Mouse (Mus musculus) MEL (cell line): ENCODE measurements around the gene Tbc1d16. TPM values are rescaled to one million over a fixed set of nuclear protein-coding genes. Genes with fewer than 3 reads are reported as not detected.

Experiments
- DNase-seq: peaks from one replicate; pipeline ENCODE4 v3.0.0; 2011; ENCODE audit warnings: low read depth, low spot score
- H3K27ac ChIP-seq: 2 replicates; pipeline ENCODE4 v1.5.1; 2012; ENCODE audit warnings: low read depth, mild to moderate bottlenecking, control low read depth, low read length, moderate library complexity; ENCODE audit not compliant: control insufficient read depth
- H3K27me3 ChIP-seq, 2 experiments: fragments of 150-350 bp in 1 of 2; sonication (generic) in 1 of 2; 2 replicates each; pipeline ENCODE4 v1.6.1; 2012; ENCODE audit warnings: low read length in 2 of 2, mild to moderate bottlenecking in 2 of 2, improper control_type of control experiment in 1 of 2, moderate library complexity in 1 of 2; ENCODE audit not compliant: insufficient read depth in 2 of 2, control insufficient read depth in 1 of 2
- H3K36me3 ChIP-seq, 2 experiments: 2 replicates each; pipeline ENCODE4 v1.6.1; 2012 to 2014; ENCODE audit warnings: low read length in 2 of 2, improper control_type of control experiment in 1 of 2, inconsistent platforms in 1 of 2, mild to moderate bottlenecking in 1 of 2; ENCODE audit not compliant: insufficient read depth in 2 of 2, control insufficient read depth in 1 of 2
- H3K4me1 ChIP-seq, 2 experiments: fragments of 150-350 bp in 1 of 2; sonication (generic) in 1 of 2; 2 replicates each; pipeline ENCODE4 v1.6.1; 2012; ENCODE audit warnings: low read length in 2 of 2, improper control_type of control experiment in 1 of 2, mild to moderate bottlenecking in 1 of 2; ENCODE audit not compliant: insufficient read depth in 2 of 2, control insufficient read depth in 1 of 2
- H3K4me3 ChIP-seq, 2 experiments: fragments of 150-350 bp in 1 of 2; sonication (generic) in 1 of 2; 2 replicates each; pipeline ENCODE4 v1.5.1; 2012; ENCODE audit warnings: low read depth in 2 of 2, low read length in 2 of 2, mild to moderate bottlenecking in 2 of 2, moderate library complexity in 2 of 2, control low read depth in 1 of 2, improper control_type of control experiment in 1 of 2; ENCODE audit not compliant: control insufficient read depth in 1 of 2, insufficient read depth in 1 of 2
- H3K79me2 ChIP-seq: 2 replicates; pipeline ENCODE4 v1.6.1; 2012; ENCODE audit warnings: mild to moderate bottlenecking, low read length, moderate library complexity; ENCODE audit not compliant: control insufficient read depth, poor library complexity, insufficient read depth
- H3K9ac ChIP-seq: 2 replicates; pipeline ENCODE4 v1.6.1; 2012; ENCODE audit warnings: low read depth, mild to moderate bottlenecking, control low read depth, low read length, moderate library complexity; ENCODE audit not compliant: control insufficient read depth, poor library complexity, severe bottlenecking
- H3K9me3 ChIP-seq: fragments of 150-350 bp; sonication (generic); replicated peaks from 2 replicates; pipeline ENCODE4 v1.6.1; 2012; ENCODE audit warnings: mild to moderate bottlenecking, low read length, improper control_type of control experiment, moderate library complexity; ENCODE audit not compliant: insufficient read depth
- CHD2 ChIP-seq: IDR thresholded peaks from 2 replicates; pipeline ENCODE4 v1.6.1; 2011; ENCODE audit warnings: low read length, improper control_type of control experiment
- CTCF ChIP-seq, 3 experiments: IDR thresholded peaks in 2 of 3; conservative IDR thresholded peaks in 1 of 3; 2 replicates each; pipeline ENCODE4 v1.5.1; 2011 to 2012; ENCODE audit warnings: low read length in 3 of 3, low read depth in 2 of 3, mild to moderate bottlenecking in 2 of 3, improper control_type of control experiment in 1 of 3, inconsistent platforms in 1 of 3, mixed read lengths in 1 of 3, moderate library complexity in 1 of 3; ENCODE audit not compliant: control insufficient read depth in 1 of 3, insufficient read depth in 1 of 3, poor library complexity in 1 of 3, severe bottlenecking in 1 of 3
- E2F4 ChIP-seq: IDR thresholded peaks from 2 replicates; pipeline ENCODE4 v1.6.1; 2011; ENCODE audit warnings: low read depth, low read length, improper control_type of control experiment, borderline replicate concordance
- ELF1 ChIP-seq: IDR thresholded peaks from 2 replicates; pipeline ENCODE4 v1.6.1; 2014; ENCODE audit warnings: low read depth, mild to moderate bottlenecking, inconsistent platforms, low read length, improper control_type of control experiment, moderate library complexity
- ETS1 ChIP-seq: IDR thresholded peaks from 2 replicates; pipeline ENCODE4 v1.6.1; 2012; ENCODE audit warnings: low read depth, mild to moderate bottlenecking, inconsistent platforms, low read length, improper control_type of control experiment, moderate library complexity
- GATA1 ChIP-seq: IDR thresholded peaks from 2 replicates; pipeline ENCODE4 v1.6.1; 2011; ENCODE audit warnings: low read depth, low read length, improper control_type of control experiment
- KAT2A ChIP-seq: conservative IDR thresholded peaks from 2 replicates; pipeline ENCODE4 v1.6.1; 2012; ENCODE audit warnings: low read depth, low read length, improper control_type of control experiment, inconsistent platforms
- MAZ ChIP-seq: IDR thresholded peaks from 2 replicates; pipeline ENCODE4 v1.6.1; 2012; ENCODE audit warnings: low read depth, mild to moderate bottlenecking, inconsistent platforms, low read length, improper control_type of control experiment
- MEF2A ChIP-seq: IDR thresholded peaks from 2 replicates; pipeline ENCODE4 v1.6.1; 2014; ENCODE audit warnings: low read depth, mild to moderate bottlenecking, inconsistent platforms, low read length, improper control_type of control experiment; ENCODE audit not compliant: poor library complexity, insufficient replicate concordance, severe bottlenecking; ENCODE audit errors: extremely low read depth
- MXI1 ChIP-seq: IDR thresholded peaks from 2 replicates; pipeline ENCODE4 v1.6.1; 2011; ENCODE audit warnings: mild to moderate bottlenecking, low read depth, low read length, improper control_type of control experiment
- NELFE ChIP-seq: IDR thresholded peaks from 2 replicates; pipeline ENCODE4 v1.6.1; 2011; ENCODE audit warnings: low read depth, low read length, improper control_type of control experiment
- NRF1 ChIP-seq: IDR thresholded peaks from 2 replicates; pipeline ENCODE4 v1.6.1; 2014; ENCODE audit warnings: low read depth, mild to moderate bottlenecking, inconsistent platforms, low read length, improper control_type of control experiment, moderate library complexity; ENCODE audit not compliant: poor library complexity, insufficient read depth, severe bottlenecking
- POLR2AphosphoS5 ChIP-seq: IDR thresholded peaks from 2 replicates; pipeline ENCODE4 v1.6.1; 2012; ENCODE audit warnings: low read depth, borderline replicate concordance, mild to moderate bottlenecking, inconsistent platforms, low read length, moderate library complexity, mixed read lengths
- RAD21 ChIP-seq: IDR thresholded peaks from 2 replicates; pipeline ENCODE4 v1.6.1; 2011; ENCODE audit warnings: mild to moderate bottlenecking, low read depth, low read length, improper control_type of control experiment
- SIN3A ChIP-seq: IDR thresholded peaks from 2 replicates; pipeline ENCODE4 v1.6.1; 2012; ENCODE audit warnings: low read length, improper control_type of control experiment, inconsistent platforms
- SMC3 ChIP-seq: IDR thresholded peaks from 2 replicates; pipeline ENCODE4 v1.6.1; 2011; ENCODE audit warnings: low read depth, low read length, improper control_type of control experiment
- UBTF ChIP-seq: IDR thresholded peaks from 2 replicates; pipeline ENCODE4 v1.6.1; 2012; ENCODE audit warnings: low read depth, mild to moderate bottlenecking, inconsistent platforms, low read length, improper control_type of control experiment, moderate library complexity, borderline replicate concordance; ENCODE audit not compliant: insufficient read depth
- USF2 ChIP-seq, 2 experiments: IDR thresholded peaks; 2 replicates each; pipeline ENCODE4 v1.6.1; 2011 to 2012; ENCODE audit warnings: improper control_type of control experiment in 2 of 2, low read length in 2 of 2, borderline replicate concordance in 1 of 2, inconsistent platforms in 1 of 2, low read depth in 1 of 2, mild to moderate bottlenecking in 1 of 2; ENCODE audit not compliant: insufficient read depth in 1 of 2
- ZC3H11A ChIP-seq: IDR thresholded peaks from 2 replicates; pipeline ENCODE4 v1.6.1; 2012; ENCODE audit warnings: low read depth, mild to moderate bottlenecking, inconsistent platforms, low read length, improper control_type of control experiment
- ZNF384 ChIP-seq: IDR thresholded peaks from 2 replicates; pipeline ENCODE4 v1.6.1; 2012; ENCODE audit warnings: low read depth, mild to moderate bottlenecking, inconsistent platforms, low read length, improper control_type of control experiment
- polyA plus RNA-seq, 2 experiments: library from polyadenylated mRNA; stranded (reverse) in 1 of 2; unstranded in 1 of 2; fragments of >175 nt in 1 of 2; fragments of >200 nt in 1 of 2; gene quantifications; 2 replicates each; pipeline versions ENCODE4 v1.2.1 to v1.2.4; 2012; ENCODE audit warnings: low replicate concordance in 2 of 2, low read depth in 1 of 2; ENCODE audit not compliant: insufficient read length in 2 of 2, insufficient read depth in 1 of 2, missing spikeins in 1 of 2
- total RNA-seq: library from RNA; depleted of rRNA; stranded (reverse); fragments of 300-350 nt; gene quantifications from 2 replicates; pipeline ENCODE4 v1.2.3, GENCODE M21; 2012

Gene Tbc1d16
- total and polyA plus RNA-seq, 3 experiments, result 13.6 to 19.2 TPM; not detected in 1

DNA sequence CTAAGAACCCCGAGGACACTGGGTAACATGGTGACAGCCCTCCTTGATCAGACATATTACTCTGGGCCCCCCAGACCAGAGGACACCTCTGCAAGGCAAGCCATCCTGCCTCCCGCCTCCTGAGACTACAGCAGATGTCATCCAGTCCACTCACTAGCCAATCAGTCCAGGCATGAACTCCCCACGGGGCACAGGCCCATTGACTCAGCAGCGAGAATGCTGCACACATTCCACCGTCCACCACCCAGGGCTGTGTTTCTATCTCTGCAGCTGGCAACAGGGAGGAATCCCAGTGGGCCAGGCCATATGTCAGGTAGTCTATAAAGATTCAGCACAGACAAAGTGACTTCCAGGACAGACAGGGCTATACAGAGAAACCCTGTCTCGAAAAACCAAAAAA, 20.3 kb downstream of the Tbc1d16 start:
- no peak for DNase-seq
- no peaks in the 10 kb centered on the region for H3K79me2 ChIP-seq
- H3K4me1 ChIP-seq, result no peaks in the 10 kb centered on the region
- H3K36me3 ChIP-seq, result no peaks in the 10 kb centered on the region; a peak in 1 of 4 replicates
- H3K9ac ChIP-seq, result no peak overlapping the region
- no peaks in the 10 kb centered on the region for H3K27me3 ChIP-seq
- no peak overlapping the region for H3K27ac ChIP-seq
- TF ChIP-seq E2F4, result no peak
- no peak for TF ChIP-seq MXI1
- no peak for TF ChIP-seq USF2 (IDR thresholded peaks at IDR 0.05; ENCODE audit: borderline replicate concordance in 1 of 2, insufficient read depth in 1 of 2, low read depth in 1 of 2, low read length in 2 of 2)
- no peak for TF ChIP-seq KAT2A
- TF ChIP-seq MAZ, result no peak
- no peak for TF ChIP-seq ELF1
- TF ChIP-seq ZNF384, result no peak
- TF ChIP-seq SIN3A, result no peak
- no peak for TF ChIP-seq MEF2A
- no peak for TF ChIP-seq NELFE
- no peak for TF ChIP-seq UBTF
- TF ChIP-seq GATA1, result no peak
- TF ChIP-seq, all 39 proteins: peak for 0
- H3K4me3 ChIP-seq, result no peak overlapping the region
- no peaks in the 10 kb centered on the region for H3K9me3 ChIP-seq

DNA sequence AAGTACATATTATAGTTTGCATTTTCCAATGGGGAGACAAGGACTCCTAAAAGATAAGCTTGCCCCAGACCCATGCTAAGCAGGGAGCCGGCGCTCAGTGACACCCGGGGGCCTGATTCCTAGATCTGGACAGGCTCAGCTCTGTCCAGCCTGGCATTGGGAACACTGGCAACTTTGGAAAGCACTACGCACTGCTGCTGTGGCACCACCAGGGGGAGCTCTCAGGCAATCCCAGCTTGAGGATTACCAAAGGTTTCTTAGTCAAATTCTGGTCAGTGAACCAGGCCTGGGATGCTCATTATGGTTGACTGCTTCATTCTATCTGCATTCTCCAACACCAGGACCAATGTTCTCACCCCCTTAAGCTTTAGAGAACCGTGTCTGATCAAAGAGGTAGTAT, 21.7 kb downstream of the Tbc1d16 start:
- TF ChIP-seq CHD2 (no peak), NRF1 (no peak), ETS1 (no peak), ZC3H11A (peak; percentile 38), RAD21 (peak; percentile 50), POLR2AphosphoS5 (no peak), CTCF (IDR thresholded peaks at IDR 0.05 in 2 of 3, conservative IDR thresholded peaks at IDR 0.05 in 1 of 3; ENCODE audit: control insufficient read depth in 1 of 3, insufficient read depth in 1 of 3, low read depth in 2 of 3, low read length in 3 of 3, poor library complexity in 1 of 3, severe bottlenecking in 1 of 3) (peak; percentile 94 to 99 (median 97)), MAZ (no peak), SMC3 (peak; percentile 67)
- H3K27ac ChIP-seq, result no peak overlapping the region
- peak; percentile 70 for DNase-seq
- H3K4me3 ChIP-seq, result no peak overlapping the region
- no peaks in the 10 kb centered on the region; a peak in 1 of 4 replicates for H3K36me3 ChIP-seq
- no peaks in the 10 kb centered on the region for H3K9me3 ChIP-seq
- no peak overlapping the region for H3K9ac ChIP-seq
- no peaks in the 10 kb centered on the region for H3K79me2 ChIP-seq
- no peaks in the 10 kb centered on the region for H3K27me3 ChIP-seq
- H3K4me1 ChIP-seq, result no peaks in the 10 kb centered on the region
